Mouse (Mus musculus) heart, postnatal 0 days (tissue): ENCODE measurements around the gene Gm3045.

Experiments used
- CTCF ChIP-seq: IDR thresholded peaks from 2 replicates; pipeline ENCODE4 v1.5.1; 2016; ENCODE audit warnings: antibody characterized with exemption, control low read depth, low read depth
- EP300 ChIP-seq: IDR thresholded peaks from 2 replicates; pipeline ENCODE4 v1.6.1; 2016; ENCODE audit warnings: antibody characterized with exemption, low read depth

DNA sequence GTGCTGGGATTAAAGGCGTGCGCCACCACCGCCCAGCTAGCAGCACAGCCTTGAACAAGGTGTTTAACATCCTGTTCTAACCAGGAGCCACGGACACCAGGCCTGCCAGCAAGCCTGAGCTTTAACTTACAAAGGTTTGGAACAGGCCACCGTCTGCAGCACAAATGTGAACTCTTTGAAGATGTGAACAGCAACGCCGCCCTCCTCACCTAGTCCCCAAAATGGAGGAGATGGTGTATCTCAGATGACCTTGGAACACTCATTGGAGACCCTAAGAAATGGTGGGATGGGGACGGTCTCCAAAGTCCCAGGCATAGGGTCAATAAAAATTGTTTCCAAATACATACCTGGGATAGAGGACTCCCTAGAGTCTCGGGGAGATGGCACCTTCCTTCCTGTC is 46.3 kb downstream of the Gm3045 start:
- TF ChIP-seq CTCF, result no peak
- TF ChIP-seq EP300, result no peak
